Mouse (Mus musculus): ENCODE data around the gene Tial1.

Gene Tial1

DNA sequence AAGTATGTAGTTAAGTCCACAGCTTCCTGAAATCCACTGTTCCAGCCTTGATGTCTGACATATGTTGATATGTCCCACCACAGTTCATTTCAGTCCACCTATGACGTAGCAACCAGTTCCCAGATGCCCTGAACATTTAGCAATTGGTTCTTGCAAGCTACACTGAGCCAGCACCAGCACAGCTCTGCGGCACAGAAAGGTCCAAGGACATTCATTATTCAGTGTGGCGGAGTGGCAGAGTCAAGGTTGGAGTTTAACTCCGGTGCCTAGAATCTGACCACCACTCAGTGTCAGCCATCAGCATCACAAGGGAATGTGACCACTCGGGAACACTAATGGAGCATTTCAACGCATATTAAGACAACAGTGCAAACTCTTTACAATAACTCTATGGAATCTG is 44.9 kb downstream of the Tial1 start:
- DNase-seq, result no peak

DNA sequence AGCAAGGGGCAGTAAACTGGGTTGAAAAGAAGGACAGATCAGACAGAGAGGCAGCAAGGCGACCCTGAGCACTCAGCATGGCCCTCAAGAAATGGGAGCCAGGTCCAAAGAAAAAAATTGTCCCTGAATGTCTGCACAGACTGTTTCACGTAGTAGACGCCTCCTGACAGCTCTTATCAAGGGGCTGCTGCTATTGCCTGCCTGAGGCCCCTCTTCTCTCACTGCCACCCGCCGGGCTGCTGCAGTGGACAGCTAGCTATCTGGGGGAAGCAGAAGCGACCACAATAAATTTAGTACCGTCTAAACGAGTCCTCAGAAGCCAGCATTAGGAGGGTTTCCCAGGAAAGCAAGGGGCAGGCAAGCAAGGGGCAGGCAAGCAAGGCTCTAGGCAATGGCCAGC is 47.1 kb downstream of the Tial1 start:
- no peak for DNase-seq

DNA sequence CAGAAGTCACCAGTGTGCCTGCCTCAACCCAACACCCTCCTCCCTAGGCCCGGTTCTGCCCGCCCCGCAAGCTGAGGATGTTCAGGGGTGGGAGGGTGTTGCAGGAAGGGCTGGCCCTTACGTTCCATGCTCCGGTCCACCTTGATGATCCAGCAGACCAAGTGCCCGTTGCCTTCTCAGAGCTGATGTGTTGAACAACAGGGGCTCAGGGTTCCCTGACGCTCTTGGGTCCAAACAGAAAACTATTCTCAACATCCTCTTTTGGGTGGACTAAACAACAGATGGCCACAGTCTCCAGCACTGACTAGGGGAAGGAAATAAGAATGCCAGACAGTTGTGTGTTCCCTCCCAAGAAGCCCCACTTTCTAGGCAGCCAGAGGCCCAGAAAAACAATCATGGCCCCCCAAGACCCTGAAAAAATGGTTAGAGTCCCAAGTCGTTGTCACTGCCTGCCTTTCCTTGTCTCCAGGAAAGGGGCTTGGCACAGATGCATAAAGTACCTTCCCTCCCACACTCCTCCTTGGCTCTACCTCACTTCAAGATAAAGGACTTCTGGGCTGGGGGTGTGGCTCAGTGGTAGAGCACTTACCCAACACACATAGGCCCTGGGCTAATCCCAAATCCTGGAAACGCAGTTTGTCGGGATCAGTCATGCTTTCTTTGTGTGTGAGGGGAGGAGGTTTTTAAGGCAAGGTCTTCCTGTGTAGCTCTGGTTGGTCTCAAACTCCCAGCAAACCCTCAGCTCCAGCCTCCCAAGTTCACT is 49.3 kb downstream of the Tial1 start:
- no peak for DNase-seq

DNA sequence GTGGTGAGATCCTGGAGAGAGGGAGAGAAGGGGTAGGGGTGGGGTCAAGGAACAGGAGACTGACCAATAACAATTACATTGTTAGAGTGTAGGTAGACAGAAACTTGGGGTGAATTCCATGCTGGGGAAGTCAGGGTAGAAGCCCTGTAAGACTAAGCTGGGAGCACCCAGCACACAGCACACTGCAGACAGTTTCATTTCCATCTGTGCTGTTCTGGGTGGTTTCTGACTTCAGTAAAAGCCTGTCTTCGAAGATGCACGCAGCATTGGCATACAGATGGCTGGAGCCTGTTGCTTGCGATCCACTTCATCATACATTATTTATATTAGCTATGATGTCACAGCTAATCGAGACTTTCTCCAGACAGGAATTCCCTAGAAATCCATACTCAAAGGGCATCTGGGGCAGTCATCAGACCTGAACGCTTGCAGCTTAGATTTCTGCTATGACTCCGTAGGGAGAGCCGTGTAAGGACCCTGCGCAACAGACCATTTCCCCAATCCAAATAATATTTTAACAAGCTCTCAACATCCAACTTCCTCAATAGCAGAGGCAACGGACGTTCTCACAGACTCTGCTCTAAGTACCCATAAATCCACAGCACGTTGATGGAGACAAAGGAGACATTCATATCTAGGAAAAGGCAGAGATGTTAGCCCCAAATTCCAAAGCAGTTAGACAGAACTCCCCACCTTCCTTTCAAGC is 50.7 kb downstream of the Tial1 start:
- no peak for DNase-seq

DNA sequence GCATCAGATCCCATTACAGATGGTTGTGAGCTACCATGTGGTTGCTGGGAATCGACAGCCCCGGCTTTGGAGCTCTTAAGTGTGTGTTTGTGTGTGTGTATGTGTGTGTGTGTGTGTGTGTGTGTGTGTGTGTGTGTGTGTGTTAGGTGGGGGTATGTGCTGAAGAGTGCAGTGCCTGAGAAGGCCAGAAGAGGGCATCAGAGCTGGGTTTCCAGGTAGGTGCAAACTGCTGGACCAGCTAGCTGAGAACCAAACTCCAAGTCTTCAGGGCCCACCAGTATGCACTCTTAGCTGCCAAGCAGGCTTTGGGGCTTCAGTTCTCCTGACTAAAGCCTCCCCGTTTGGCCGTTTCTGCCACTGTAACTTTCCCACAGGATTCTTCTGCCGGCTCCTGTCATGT is 53.3 kb downstream of the Tial1 start:
- no peak for DNase-seq

DNA sequence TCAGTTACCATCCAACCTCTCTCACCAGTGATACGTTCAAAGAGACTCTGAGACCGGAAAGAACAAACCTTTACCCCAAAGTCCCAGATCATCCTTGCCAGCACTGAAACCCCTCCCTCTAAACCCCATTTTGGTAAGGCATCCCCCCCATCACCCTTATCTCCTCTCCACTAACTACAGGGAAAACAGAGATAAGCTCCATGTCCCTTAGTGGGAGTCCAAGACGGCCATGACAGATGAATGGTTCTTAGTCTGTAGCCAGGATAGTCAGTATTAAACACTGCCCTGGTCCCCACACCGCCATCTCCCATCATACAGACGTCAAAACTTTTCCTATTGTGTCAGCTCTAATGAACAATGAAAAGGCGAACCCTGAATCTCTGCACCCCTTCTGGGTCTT is 57.5 kb downstream of the Tial1 start:
- DNase-seq, result no peak

DNA sequence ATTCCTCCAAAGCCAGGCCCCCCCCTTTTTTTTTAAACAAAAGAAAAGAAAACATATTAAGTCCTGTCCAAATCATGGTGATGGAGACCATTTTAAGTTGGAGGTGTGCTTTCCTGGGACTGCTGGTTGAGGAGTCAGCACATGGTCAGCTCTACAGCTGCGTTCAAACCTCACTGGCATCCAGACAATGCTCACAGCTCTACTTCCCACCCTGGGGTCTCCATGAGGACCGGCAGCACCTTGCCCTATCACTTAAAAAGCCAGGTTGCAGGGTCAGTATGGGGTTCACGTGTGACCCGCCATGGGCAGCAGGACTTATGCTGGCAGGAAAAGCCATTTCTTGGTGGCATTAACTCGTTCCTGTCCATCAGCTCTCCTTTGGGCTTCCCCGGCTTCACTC is 57.9 kb downstream of the Tial1 start:
- no peak for DNase-seq

DNA sequence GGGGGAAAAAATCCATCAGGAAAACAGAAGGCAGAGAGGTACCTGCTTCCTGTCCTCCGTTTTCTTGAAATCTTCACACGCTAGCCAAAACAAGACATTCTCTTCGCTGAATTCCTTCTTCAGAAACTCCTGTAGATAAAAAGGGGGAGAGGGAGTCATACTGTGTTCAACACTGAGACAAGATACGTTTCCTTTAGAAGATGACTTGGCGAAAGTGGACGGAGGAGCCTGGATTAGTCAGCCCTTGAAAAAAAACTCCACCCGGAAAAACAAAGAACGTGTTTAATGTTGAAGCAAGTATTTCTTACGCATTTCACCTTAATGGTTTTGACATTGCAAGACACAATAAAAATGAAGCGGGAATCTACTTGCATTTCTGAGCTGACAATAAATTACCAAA is 58.4 kb downstream of the Tial1 start:
- DNase-seq, result no peak

DNA sequence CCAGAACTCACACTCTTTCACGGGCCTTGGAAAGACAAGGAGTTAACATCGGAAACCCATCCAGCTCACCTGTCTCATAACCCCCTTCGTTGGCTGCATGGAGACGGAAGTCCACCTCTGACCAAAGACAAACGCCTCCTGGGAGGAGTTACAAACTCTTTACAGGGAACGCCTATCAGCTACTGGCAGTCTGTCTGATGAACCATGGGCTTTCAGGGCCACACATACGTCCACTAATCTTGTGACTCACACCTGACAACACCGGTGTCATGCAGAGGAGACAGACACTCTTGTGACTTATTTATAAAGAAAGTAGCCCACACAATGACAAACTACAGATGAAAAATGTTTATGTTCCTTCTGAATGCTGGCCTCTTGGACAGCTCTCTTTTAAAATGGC is 58.9 kb downstream of the Tial1 start:
- no peak for DNase-seq

DNA sequence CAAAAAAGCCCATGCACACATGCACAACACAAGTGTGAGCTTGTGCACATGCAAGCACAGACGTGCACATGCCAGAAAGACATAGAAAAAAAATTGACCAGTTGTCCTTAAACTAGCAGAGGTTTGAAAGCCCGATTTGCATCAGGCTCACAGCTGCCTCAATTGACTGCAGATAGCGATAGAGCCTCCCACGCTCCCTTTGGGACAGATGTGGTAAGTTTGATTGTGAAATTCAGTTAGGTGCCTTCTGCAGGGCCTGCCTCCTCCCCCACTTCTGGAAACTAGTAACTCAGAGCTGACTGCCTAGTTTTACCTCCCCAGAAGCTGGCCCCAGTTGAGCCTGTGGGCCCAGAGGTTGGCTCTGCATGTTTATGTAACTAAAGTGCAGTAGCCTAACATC is 62.9 kb downstream of the Tial1 start:
- no peak for DNase-seq

DNA sequence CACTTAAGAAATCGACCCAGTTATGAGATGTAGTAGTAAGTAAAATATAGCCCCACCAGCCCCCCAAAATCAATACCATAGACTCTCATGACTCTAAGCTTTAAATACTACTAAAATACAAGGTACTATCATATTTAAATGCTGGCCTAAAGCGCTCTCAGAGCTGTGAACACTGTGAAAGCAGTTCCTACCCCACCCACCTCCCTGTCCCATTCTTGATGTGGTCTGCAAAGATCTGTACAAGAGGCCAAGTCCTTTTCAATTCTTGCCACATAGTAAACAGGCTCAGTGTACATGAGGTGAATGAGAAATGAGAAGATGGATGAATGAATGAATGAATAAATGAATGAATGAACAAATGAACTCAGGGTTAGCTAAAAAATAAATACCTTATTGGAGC is 64.5 kb downstream of the Tial1 start:
- DNase-seq, result no peak

DNA sequence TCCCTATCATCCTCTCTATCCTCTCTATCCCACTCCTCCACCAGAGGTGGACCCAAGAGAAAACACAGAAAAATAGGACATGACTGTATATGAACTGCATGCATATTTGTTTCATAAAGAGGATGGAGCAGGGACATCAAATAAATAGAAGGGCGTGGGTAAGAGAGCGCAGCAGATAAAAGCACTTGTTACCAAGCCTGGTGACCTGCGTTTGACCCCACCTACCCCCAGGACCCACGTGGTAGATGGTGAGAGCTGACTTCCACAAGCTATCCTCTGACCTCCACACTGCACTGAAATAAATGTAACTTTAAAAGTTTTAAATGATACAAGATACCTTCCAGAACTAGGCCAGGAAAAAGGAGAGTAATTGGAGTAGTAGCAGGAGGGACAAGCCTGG is 67.8 kb downstream of the Tial1 start:
- DNase-seq, result no peak

DNA sequence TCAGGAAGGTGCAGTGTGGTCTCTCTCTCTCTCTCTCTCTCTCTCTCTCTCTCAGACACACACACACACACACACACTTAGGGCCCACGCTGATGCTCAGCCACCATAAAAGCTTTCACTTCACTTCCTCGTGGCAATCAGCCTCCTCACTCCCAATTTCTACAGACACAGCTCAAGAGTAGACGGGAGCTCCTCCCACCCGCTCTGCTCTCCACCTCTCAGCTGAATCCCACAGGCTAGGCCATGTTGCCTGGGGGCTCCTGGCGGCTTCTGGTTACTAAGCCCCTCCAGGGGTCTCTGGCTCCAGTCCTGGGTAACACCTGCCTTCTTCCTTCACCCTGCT is 68.6 kb downstream of the Tial1 start:
- DNase-seq, result no peak

DNA sequence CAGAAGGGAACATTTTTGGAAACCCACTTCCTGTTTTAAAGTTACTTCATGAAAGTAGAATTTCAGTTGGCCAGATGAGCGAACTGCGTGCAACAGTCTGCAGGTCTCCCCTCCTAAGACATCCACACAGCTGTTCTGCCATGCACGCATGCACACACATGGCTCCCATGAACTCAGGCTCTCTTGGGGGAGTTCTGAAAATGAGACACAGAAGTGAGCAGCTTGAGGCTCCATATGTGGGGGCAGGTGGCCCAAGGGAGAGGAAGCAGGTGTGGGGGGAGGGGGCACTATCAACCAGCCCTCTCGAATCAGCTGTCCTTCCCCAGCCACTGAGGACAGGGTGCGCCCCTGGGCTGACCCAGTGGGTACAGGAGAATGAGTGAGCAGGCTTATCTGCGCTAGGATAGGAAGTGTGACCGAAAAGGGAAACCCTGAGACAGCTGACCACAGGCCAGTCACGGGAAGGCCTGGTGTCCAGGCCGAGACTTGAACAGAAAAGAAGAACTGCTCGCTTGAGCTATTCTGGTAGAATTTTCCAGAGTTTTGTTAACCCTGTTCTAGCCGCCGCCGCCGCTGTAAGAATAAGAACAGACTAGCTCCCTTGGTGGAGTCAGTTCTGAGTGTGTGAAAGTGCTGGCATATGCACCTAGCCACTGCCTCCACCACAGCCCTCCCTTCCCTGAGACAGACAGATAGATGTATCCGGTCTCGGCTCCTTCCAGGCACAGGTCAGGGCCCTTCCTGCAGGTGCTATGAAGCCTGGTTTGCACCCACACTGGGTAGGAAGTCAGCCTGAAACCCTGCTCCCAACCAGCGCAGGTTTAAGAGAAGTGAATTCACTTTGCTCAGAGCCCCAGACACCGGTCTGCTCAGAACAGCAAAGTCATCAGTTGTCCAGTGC is 69.2 kb downstream of the Tial1 start:
- no peak for DNase-seq

DNA sequence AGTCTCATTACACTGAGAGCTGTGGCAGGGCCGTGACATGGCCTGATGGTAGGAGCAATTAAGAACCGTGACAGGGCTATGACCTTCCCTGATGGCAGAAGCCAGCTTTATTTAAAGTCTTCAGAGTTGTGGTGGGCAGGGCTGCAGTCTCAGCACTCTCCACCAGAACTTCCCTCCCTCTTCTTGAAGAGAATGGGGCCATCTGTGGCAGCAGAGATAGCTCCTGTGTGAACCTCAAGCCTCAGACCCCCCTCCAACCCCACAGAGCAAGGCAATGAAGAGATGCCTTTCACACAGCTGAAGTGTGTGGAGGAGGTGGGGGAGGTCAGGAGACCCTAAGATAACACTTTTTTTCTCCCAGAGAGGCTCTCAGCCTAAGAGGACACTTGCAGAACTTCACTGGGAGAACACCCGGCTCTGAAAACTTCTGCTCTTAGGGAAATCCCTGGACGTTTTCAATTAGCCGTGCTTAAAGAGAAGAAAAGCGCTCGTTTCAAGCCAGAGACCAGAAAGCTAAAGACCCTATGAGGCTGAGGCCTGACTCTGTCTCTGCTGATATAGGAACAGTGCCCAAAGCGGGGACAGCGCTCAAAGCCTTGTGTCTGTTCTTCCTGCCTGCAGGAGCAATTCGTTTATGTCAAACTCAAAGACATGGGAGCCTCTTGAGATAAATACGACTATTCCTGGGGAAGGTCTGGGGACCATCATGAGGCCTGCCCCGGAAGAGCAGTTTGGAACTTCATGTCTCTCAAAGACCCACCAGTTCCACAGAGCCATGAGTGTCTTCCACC is 70.1 kb downstream of the Tial1 start:
- no peak for DNase-seq

All from cerebellum, postnatal 36 days (tissue).